Mouse (Mus musculus): ENCODE data around the gene Gadd45g. TPM values are rescaled to one million over a fixed set of nuclear protein-coding genes. Genes with fewer than 3 reads are reported as not detected.
A peak's percentile ranks its signal among the peaks of the same experiment; 100 is the strongest.

Gadd45g gene
- polyA plus RNA-seq (2016; fragmentation: Nextera tagmentation; extraction: Ambion mirVana), result 53.3 and 61.0 TPM in 2 replicates

DNA sequence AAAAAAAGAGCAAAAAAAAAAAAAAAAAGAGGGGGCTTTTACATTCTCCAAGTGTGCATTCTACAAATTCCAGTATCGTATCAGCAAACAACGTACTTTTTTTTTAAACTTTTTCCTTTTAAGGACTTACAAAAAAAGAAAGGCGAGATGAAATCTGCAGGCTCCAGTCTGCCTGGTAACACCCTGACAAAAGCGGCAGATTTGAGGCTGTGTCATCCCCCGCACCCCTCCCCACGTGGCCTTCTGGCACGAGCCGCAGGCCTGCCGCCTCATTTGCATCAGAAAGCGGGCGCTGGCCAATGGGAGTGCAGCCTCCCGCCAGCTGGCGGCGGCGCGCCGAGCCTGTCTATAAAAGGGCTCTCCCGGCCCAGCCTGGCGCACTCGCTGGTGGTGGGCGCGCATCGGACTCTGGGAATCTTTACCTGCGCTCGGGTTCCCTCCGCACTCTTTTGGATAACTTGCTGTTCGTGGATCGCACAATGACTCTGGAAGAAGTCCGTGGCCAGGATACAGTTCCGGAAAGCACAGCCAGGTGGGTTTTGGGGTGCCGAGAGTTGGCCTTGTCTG, at the start of gene Gadd45g:
Gadd45g (plus strand) TSS at position 378 of the 567 bp plus-strand sequence.
- Histone ChIP-seq H3K27ac (peak within 1 kb of the TSS; percentile 94), H3K9me3 (no peaks in the 10 kb centered on the region), H3K4me3 (peak within 1 kb of the TSS; percentile 80), H3K36me3 (peaks cover 5% of the 10 kb centered on the region), H3K27me3 (ENCODE audit: insufficient read depth, poor library complexity, severe bottlenecking) (peaks cover 15% of the 10 kb centered on the region), H3K4me1 (peaks cover 62% of the 10 kb centered on the region)
- 0% methylated on average over 31 of the region's 31 CpGs for WGBS
- peak; percentile 99 for DNase-seq (ENCODE audit: low spot score)

DNA sequence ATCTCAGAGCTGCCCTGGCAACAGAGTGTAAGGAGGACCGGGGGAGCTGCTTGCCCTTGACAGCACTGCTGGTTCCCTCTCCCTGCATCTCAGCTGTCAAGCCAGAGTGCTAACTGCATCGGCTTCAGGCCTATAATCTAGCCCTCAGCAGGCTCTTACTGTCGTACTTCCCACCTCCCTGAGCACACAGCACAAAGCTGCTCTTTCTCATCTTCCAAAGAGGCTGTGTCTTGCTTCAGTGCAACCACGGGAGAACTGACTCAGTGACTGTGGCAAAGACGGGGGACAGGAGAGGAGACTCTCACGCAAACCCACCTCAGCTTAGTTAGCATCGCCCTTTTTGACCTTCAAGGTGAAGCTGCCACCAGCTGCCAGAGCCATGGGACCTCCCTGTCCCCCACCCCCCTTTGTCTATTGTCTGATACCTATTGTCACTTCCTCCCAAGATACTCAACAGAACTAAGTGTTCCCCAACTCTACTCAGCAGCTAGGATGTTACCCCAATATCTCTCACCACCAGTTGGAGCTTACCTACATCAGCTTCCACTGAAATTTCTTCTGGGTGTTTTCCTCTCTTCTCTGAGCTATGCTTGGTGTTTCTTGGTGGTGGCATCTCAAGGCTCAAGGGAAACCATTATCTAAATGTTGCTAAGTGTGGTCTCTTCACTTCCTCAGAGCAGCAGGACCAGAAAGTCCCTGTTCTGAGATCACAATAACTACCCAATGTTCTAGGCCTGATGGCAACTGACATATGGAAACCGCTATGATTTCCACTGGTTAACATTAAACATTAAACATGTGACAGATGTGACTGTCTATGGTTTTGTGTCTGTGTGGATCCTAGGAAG, 48.4 kb upstream of the Gadd45g start:
- peaks cover 13% of the 10 kb centered on the region for H3K27me3 ChIP-seq (ENCODE audit: insufficient read depth, poor library complexity, severe bottlenecking)
- DNase-seq (ENCODE audit: low spot score), result no peak
- no peaks in the 10 kb centered on the region for H3K9me3 ChIP-seq
- peak overlapping the region; percentile 19; the same call in 1 of the 2 replicates for H3K27ac ChIP-seq
- H3K36me3 ChIP-seq, result no peaks in the 10 kb centered on the region
- H3K4me3 ChIP-seq, result no peak overlapping the region
- peaks cover 23% of the 10 kb centered on the region for H3K4me1 ChIP-seq
- WGBS, result 53% methylated on average over 8 of the region's 8 CpGs

DNA sequence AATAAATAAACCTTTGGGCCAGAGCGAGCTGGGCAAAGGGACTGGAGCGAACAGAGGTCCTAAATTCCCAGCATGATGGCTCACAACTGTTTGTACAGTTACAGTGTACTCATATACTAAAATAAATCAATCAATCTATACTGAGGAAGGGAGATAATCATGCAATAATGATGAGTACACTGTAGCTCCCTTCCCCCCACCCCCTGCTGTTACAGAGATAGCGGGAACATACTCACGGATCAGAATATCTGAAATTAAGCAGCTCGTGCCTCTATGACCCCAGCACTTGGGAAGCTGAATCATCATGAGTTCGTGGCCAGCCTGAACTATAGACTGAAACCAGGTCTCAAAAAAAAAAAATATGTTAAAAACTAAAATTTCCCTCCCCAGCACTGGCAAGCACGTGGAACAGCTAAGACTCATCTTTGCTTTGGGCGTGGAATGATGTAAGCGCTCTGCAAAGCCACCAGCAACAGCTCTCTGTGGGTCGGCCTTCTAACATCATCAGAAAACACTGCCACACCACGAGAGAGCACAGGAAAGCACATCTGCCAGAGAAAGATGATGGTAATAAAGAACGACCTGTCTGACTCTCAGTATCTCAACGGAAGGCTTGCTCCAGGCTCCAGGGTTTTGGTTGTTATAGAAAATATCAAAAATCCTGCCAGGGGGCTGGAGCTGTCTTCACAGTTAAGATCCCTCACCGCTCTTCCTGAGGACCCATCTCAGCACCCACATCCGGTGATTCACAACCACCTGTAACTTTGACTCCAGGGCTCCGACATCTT, 46.5 kb upstream of the Gadd45g start:
- Histone ChIP-seq H3K4me1 (peaks cover 14% of the 10 kb centered on the region; the same call in 1 of the 2 replicates), H3K36me3 (no peaks in the 10 kb centered on the region), H3K27me3 (ENCODE audit: insufficient read depth, poor library complexity, severe bottlenecking) (peaks cover 11% of the 10 kb centered on the region), H3K4me3 (no peak overlapping the region), H3K9me3 (no peaks in the 10 kb centered on the region), H3K27ac (no peak overlapping the region)
- WGBS, result 82% methylated on average over 16 of the region's 16 CpGs
- DNase-seq (ENCODE audit: low spot score), result no peak

DNA sequence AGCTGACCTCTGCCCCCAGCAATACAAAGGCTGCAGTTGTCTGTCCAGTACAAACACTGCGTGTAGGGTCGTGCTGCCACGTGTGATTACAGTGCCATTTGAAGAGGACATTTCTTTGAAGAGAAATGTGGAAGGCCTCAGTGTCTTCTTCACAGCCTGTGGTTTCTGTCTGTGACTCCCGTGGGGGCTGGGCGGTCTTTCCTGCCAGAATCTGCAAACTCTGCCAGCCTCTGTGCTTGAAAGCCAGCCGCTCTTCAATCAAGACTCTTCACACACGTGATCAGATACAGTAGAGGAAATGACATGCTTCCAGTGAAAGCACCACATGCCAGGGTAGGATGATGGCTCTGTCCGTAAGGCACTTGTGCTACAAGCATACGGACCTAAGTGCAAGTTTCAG, 45.6 kb upstream of the Gadd45g start:
- DNase-seq (ENCODE audit: low spot score), result no peak
- WGBS, result 65% methylated on average over 9 of the region's 9 CpGs
- no peak overlapping the region for H3K27ac ChIP-seq
- H3K36me3 ChIP-seq, result no peaks in the 10 kb centered on the region
- peaks cover 14% of the 10 kb centered on the region; the same call in 1 of the 2 replicates for H3K4me1 ChIP-seq
- H3K9me3 ChIP-seq, result no peaks in the 10 kb centered on the region
- H3K4me3 ChIP-seq, result no peak overlapping the region
- H3K27me3 ChIP-seq (ENCODE audit: insufficient read depth, poor library complexity, severe bottlenecking), result peaks cover 11% of the 10 kb centered on the region

DNA sequence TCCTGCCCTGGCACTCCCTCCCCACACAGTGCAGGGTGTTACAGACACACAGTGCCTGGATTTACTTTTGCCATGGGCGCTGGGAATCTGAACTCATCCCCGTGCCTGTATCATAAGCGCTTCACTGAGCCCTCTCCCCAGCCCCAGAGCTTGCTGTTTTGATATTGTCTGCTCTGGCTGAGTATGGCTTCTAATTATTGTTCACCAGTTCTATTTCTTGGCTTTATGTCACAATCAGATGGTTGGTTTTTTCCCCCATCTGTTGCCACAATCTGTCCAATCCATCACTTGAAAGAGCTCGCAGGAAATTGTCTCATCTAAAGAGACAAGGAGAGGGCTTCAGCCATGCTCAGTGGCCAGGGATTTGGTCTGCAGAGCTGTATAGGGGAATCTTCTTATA, 40.8 kb upstream of the Gadd45g start:
- WGBS, result 65% methylated on average over 4 of the region's 4 CpGs
- no peak for DNase-seq (ENCODE audit: low spot score)
- H3K27ac ChIP-seq, result no peak overlapping the region
- H3K36me3 ChIP-seq, result no peaks in the 10 kb centered on the region
- no peaks in the 10 kb centered on the region for H3K9me3 ChIP-seq
- peaks cover 17% of the 10 kb centered on the region; the same call in 1 of the 2 replicates for H3K4me1 ChIP-seq
- 0 out of 2 replicates have a peak, but pooled peaks cover 4% of the 10 kb centered on the region for H3K27me3 ChIP-seq (ENCODE audit: insufficient read depth, poor library complexity, severe bottlenecking)
- H3K4me3 ChIP-seq, result no peak overlapping the region

DNA sequence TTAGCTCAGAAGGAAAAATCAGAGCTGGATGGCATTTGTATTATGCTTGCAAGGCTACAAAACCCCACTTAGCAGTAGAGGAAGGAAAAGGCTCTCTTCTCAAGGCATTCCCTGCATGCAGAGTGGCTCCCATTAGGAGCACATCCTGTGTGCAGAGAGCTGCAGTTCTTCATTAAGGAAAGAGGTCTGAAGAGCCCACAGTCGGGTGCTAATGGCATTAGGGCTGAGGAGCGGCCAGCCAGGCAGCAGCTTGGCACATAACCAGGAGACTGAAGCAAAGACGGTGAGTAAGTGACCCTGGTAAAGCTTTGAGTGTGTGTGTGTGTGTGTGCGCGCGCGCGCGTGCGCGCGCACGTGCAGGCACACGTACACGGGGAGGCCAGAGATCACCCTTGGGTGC, 40.3 kb upstream of the Gadd45g start:
- H3K27ac ChIP-seq, result no peak overlapping the region

DNA sequence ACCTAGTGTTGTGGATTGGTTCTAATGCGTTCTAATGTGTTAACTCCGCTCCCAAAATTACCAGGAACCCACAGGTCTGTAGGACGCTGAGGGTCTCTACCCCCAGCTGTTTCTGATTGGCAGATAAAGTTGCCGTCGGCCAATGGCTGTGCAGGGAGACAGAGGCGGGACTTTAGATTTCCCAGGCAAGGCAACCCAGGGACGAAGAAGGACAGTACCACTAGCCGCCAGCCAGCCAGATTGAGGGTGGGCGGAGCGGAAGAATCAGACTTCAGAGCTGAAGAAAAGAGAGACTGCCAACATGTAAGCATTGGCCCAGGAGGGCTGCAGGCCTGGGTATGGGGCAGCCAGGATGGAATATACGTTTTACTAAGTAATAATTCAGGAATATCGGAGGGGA, 38.3 kb upstream of the Gadd45g start:
- H3K4me1 ChIP-seq, result peaks cover 16% of the 10 kb centered on the region; the same call in 1 of the 2 replicates
- H3K9me3 ChIP-seq, result no peaks in the 10 kb centered on the region
- 0 out of 2 replicates have a peak, but pooled peaks cover 4% of the 10 kb centered on the region for H3K27me3 ChIP-seq (ENCODE audit: insufficient read depth, poor library complexity, severe bottlenecking)
- H3K36me3 ChIP-seq, result no peaks in the 10 kb centered on the region
- no peak overlapping the region for H3K4me3 ChIP-seq
- H3K27ac ChIP-seq, result no peak overlapping the region
- no peak for DNase-seq (ENCODE audit: low spot score)
- 27% methylated on average over 12 of the region's 12 CpGs for WGBS

More for the DNA sequence above, 40.3 kb upstream of the Gadd45g start:
- no peak for DNase-seq (ENCODE audit: low spot score)
- Histone ChIP-seq H3K4me1 (peaks cover 13% of the 10 kb centered on the region; the same call in 1 of the 2 replicates), H3K27me3 (ENCODE audit: insufficient read depth, poor library complexity, severe bottlenecking) (0 out of 2 replicates have a peak, but pooled peaks cover 4% of the 10 kb centered on the region), H3K9me3 (no peaks in the 10 kb centered on the region), H3K4me3 (no peak overlapping the region), H3K36me3 (no peaks in the 10 kb centered on the region)
- 79% methylated on average over 15 of the region's 15 CpGs for WGBS

DNA sequence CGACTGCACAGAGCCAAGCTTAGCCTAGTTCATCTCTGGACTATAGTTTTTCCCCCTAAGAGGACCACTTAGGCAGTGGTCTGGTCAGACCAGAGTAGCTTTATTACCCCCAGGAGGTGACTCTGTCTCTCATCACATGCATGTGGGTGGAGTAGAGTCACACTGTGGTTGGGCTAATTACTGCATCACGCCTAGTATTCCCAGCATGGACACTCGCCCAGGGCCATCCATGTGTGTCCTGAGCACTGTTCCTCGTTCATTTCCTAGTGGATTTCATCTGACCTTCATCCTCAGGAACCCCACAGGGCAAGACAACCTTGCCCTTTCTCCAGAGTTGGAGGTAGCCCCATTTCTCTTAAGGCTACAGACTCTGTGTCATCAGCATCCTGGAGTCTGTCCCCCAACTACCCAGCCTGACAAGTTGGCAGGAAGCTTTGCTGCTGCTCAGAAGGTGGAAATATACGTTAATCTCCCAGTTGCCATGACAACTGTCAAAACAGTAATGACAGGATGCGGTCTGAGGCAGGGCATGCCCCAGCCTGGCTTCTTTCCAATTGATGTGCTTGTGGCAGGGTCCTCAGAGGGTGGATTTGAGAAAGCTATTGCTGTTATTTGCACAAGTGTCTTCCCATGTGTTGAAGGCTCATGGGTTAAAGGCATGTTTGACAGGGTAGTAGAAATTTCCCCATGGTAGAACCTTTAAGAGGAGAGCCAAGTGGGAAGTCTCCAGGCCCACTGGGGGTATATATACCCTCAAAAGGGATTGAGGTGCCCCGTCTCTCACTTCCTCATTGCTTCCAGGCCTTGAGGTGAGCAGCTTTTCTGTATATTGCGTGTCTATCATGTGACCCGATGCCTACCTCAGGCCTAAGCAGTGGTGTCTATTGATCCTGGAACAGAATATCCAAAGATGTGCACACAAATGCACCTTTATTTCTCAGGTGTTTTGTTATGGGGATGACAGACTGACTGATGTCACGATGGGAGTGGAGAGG, 32.6 kb upstream of the Gadd45g start:
- Histone ChIP-seq H3K4me3 (no peak overlapping the region), H3K4me1 (peaks cover 40% of the 10 kb centered on the region), H3K27ac (0 out of 2 replicates have a peak overlapping the region, but pooled peaks have one; percentile 29), H3K9me3 (no peaks in the 10 kb centered on the region), H3K36me3 (no peaks in the 10 kb centered on the region), H3K27me3 (ENCODE audit: insufficient read depth, poor library complexity, severe bottlenecking) (no peaks in the 10 kb centered on the region)
- DNase-seq (ENCODE audit: low spot score), result peak; percentile 88
- 53% methylated on average over 10 of the region's 10 CpGs for WGBS

DNA sequence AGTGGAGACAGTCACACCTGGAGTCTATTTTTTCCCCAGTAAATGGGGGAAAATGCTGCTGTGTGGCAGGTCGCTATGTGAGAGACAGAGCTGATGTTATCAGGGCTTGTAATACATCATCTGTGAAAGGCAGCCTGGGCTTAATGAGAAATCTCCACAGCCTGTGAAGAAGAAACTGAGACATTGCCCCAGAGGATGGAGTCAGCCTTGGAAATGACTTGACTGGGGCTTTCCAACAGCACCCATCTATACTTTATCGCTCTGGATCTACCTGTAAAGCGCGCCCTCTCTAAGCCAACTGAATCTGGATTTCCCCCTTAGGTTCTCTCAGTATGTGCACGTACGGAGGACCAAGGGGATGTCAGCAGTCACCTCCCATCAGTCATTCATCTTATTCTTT, 31.8 kb upstream of the Gadd45g start:
- Histone ChIP-seq H3K27me3 (ENCODE audit: insufficient read depth, poor library complexity, severe bottlenecking) (no peaks in the 10 kb centered on the region), H3K4me1 (peaks cover 42% of the 10 kb centered on the region), H3K4me3 (no peak overlapping the region), H3K36me3 (no peaks in the 10 kb centered on the region), H3K27ac (no peak overlapping the region), H3K9me3 (no peaks in the 10 kb centered on the region)
- DNase-seq (ENCODE audit: low spot score), result no peak
- WGBS, result 91% methylated on average over 6 of the region's 6 CpGs

DNA sequence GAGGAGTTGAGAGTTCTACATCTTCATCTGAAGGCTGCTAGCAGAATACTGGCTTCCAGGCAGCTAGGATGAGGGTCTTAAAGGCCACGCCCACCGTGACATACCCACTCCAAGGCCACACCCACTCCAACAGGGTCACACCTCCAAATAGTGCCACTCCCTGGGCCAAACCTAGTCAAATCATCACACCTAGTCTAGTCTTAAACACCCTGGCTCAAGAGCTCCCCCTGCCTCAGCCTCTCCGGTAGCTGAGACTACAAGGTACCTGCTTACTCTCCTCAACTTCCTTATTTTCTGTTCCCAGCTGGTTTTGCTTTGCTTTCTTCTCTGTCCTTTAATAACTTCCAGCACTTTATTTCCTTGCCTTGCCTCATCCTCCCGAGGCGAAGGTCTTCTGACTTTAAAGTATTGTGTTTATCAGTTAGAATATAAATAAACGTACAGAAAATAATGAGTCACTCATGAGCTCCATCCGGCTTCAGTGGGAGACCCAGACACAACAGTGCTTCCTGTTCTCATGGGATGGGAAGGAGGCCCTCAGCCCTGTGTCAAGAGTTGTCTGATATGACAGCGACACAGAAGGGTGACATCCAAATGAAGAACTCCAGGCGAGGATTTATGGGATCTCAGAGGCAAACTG, 30.5 kb upstream of the Gadd45g start:
- Histone ChIP-seq H3K4me3 (no peak overlapping the region), H3K27me3 (ENCODE audit: insufficient read depth, poor library complexity, severe bottlenecking) (no peaks in the 10 kb centered on the region), H3K9me3 (no peaks in the 10 kb centered on the region), H3K4me1 (peaks cover 39% of the 10 kb centered on the region), H3K27ac (peak overlapping the region; percentile 45; the same call in 1 of the 2 replicates), H3K36me3 (no peaks in the 10 kb centered on the region)
- 63% methylated on average over 9 of the region's 9 CpGs for WGBS
- no peak for DNase-seq (ENCODE audit: low spot score)

DNA sequence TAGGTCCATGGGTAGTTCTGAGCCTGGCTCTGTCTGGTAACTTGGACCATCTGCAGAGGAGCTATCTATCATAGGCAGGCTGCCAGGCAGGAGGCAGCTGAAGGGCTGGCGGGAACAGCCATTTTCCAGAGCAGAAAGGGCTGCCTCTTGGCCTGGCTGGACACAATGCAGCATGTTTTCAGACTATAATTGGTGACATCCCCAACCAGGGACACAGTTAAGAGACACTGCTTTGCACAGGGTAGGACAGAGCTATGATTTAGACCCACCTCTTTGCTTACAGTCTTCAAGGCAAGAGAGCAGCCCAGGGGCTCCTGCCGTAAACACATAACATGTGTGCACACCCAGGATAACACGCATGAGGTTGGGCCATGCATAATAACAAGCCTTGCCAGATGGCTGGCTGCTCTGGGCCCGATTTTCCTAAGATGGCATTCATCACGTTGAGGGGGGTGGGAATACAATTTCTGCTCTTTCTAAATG, 29.9 kb upstream of the Gadd45g start:
- peaks cover 37% of the 10 kb centered on the region for H3K4me1 ChIP-seq
- no peaks in the 10 kb centered on the region for H3K27me3 ChIP-seq (ENCODE audit: insufficient read depth, poor library complexity, severe bottlenecking)
- H3K9me3 ChIP-seq, result no peaks in the 10 kb centered on the region
- H3K4me3 ChIP-seq, result no peak overlapping the region
- WGBS, result 72% methylated on average over 5 of the region's 5 CpGs
- no peaks in the 10 kb centered on the region for H3K36me3 ChIP-seq
- H3K27ac ChIP-seq, result peak overlapping the region; percentile 45; the same call in 1 of the 2 replicates
- no peak for DNase-seq (ENCODE audit: low spot score)
